Mouse (Mus musculus) urinary bladder, postnatal 36 days (tissue): Measurements from ENCODE around the gene H2al1b.
"Not testable (repeated sequence)": the region's sequence is repeated elsewhere in the genome, so short reads cannot be mapped to it uniquely, and the experiment has no call there.

ENCODE experiments used
- DNase-seq, 2 experiments: peaks; one replicate each; pipeline ENCODE4 v3.0.0; 2022; ENCODE audit warnings: low spot score in 2 of 2, mixed read lengths in 1 of 2

H2al1b gene

DNA sequence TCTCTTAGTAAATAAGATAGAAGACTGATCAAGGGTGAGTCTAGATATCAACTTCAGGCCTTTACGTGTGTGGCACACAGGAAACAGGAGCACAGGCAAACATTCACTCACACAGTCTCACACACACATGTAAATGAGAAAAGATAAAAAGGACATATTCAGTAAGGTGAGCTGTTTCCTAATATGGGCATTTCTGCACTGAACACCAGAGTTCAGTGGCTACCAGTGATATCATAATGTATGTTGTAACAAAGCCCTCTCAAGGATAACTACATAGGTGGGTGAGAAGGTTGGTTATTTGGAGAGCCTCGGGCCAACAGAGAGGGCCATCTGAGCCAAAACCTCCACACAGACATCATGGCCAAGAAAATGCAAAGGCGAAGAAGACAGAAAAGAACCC is at the start of gene H2al1b:
Gene H2al1b (plus strand): TSS at position 301 of the 400 bp plus-strand sequence.
- not testable (repeated sequence) for DNase-seq

DNA sequence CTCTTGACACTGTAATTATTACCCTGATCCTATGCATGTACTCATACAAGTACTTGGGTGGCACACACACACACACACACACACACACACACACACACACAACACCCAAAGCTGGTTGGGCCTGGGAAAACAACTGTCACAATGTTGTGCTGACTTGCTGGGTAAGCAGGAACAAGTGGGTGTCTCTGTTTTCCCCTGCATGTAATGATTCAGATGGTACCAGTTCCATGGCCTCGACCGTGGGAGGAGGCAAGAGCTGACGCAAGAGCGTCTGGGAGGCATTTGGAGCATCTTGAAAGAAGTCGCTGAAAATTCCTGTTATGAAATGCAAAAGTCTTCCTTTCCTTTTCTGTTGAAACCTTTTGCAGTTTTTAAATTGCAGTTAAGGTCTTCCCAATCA is 48.2 kb upstream of the H2al1b start:
- DNase-seq: no peak

DNA sequence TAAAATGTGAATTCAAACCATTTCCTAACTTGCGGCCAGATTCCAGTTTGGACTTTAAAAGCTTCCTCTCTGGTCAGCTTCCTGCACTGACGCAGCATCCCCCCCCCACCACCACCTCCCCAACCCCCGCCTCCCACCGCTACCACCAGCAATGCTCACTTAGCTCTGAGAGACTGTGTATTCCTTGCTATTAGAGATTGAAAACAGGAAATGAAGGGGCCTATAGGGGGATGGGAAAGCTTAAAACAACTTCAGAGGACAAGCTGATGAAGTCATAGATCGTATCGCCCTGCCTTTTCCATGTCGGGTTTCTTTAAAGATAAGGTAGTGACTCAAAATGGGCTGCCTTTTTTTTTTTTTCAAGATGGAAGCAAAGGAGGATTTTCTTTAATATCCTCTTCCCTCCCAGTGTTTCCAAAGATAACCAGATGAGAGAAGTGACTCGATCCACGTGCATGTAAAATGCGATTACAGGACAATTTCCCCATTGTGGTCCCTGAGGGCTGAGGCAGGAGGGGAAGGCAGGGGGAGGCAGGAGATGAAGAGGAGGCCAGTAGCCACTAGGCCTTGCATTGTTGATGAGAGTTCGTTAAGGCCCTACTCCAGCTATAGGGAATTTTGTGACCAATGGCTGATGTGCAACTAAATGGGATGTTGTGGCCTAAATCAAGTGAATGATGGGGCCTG is 47.6 kb upstream of the H2al1b start:
- no peak for DNase-seq

DNA sequence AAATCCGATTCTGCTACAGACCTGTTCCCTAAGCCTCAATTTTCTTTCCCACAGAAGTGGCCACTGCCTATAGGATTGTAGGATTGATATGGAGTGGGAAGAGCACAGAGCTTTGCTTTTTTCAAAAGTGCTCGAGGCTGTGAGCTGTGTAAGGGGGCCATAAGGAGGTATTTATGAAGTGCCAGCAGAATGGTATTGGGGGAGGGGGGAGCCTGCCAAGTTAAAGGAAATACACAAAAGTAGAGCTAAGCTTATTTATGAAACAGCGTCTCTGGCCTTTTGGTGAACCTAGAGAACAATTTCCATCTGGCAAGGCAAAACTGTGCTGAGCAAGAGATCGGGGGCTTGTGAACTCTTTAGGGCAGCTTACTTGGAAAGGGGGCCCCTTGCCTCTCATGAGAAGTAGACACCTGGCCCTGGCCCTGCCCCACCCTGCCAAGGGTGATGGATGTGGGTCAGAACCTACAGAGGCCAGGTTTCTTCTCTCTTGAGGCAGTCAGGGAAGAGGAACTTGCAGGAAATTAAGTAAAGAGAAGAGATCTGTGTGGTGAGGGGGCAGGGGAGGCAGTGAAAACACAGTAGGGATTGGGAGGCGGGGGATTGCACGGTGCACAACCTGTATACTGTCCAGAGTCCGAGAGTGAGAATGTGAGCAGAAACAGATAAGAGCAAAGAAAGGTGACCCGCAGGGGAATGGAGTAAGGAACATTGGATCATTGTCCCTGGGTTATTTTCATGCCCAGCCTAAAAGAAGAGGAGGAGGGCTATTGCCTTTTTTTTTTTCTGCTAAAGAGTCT is 46.5 kb upstream of the H2al1b start:
- no peak for DNase-seq

DNA sequence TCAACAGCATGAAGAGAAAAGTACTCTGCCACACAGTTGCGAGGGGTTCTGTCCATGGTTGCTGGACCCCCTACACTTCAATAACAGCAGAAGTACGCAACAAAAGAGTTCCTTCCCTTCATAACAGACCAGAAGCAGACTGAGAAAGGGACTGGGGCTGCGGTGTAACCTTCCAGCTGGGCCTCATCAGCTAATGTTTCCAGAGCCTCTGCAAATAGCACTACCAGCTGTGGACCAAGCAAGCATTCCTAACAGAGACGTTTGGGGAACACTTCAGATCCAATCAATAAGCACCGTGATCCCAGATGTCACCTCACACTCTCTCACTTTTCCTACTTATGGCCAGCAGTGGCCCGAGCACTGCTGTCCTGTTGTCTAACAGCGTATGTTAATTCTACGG is 37.3 kb upstream of the H2al1b start:
- no peak for DNase-seq

DNA sequence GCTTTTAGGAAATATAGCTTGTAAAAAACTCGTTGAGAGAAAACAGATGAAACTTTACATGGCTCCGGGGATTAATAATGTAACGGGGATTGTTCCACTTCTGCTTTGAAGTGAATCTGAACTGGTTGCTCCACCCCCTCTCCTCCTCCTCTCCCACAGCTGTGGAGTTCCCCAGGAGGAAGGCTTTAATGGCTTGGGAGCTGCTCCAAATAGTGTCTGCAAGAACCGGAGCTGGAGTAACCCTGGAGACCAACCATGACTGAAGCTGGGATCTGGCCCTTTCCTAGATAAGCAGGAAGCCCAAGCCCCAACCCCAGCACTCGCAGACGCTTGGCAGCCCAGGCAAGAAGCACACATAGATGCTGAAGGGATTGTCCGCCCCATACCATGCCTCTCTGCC is 34.4 kb upstream of the H2al1b start:
- DNase-seq: peak in 1 of 2 experiments; percentile 14

DNA sequence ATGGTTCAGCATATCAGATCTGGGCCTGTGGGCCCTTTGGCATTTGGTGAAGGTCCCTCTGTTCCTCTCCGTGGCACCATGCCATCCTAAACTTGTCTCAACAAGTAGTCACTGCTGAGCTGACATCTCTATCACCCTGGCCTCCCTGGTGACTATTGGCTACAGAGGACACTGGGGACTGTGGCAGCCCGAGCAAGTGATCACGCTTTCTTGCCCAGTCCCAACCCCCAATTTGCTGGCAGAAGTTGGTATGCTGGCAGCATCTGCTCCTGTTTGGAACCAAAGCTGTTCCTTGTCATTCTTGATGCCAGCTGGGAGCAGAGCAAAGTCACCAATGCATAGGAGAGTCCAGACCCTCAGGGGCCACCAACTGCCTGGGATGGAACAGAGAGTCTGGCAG is 33.2 kb upstream of the H2al1b start:
- peak in 1 of 2 experiments; percentile 4 for DNase-seq

DNA sequence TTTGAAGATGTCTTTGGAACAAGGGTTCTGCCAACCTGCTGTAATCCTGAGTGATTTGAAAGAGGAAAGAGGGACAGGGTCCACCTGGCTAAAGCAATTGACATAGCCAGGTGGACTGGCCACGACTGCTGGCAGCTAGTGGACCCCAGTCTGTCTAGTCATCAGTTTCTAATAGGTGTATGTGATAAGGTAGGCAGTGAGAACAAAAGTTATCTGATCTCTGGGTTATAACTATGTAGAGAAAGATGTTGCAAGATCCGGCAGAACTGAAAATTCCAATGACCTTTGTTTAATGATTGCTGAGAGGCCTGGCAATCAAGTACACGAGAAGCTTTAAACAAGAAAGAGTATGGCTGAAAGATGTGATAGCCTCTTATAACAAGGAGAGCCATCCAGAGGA is 29.0 kb upstream of the H2al1b start:
- DNase-seq: no peak

DNA sequence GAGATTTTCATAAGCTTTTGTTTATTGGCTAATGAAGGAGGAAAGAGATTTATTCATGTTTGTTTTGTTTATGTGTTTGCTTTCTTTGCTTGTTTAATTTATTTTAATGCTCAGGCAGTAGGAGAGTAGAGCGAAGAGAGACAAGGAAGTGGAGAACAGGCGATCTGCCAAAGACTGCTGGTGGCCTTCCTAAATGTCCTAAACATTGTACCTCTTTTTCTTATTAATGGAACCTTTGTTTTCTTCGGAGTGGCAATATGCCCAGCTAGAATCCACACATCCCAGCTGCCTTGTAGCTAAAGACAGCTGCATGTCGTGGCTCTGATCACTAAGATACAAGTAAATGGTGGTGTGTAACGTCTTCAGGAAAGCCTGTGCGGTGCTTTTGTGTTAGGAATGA is 25.1 kb upstream of the H2al1b start:
- no peak for DNase-seq

DNA sequence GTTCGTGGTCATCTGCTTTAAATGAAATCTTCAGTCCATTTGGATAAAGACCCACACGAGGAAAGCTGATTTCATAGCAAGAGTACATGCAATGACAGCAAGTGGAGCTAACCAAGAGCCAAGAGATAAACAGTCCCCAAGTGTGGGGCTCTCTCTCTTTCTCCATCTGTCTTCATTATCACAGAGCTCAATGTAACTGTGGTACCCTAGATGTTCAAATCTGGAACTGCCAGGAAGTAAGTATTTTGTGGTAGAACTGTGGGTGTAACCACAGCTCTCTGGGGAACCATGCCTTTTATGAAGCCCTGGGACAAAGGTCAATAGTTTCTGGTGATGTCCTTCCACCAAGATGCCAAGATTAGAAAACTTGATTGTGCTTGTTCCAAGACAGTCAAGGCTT is 21.5 kb upstream of the H2al1b start:
- no peak for DNase-seq

DNA sequence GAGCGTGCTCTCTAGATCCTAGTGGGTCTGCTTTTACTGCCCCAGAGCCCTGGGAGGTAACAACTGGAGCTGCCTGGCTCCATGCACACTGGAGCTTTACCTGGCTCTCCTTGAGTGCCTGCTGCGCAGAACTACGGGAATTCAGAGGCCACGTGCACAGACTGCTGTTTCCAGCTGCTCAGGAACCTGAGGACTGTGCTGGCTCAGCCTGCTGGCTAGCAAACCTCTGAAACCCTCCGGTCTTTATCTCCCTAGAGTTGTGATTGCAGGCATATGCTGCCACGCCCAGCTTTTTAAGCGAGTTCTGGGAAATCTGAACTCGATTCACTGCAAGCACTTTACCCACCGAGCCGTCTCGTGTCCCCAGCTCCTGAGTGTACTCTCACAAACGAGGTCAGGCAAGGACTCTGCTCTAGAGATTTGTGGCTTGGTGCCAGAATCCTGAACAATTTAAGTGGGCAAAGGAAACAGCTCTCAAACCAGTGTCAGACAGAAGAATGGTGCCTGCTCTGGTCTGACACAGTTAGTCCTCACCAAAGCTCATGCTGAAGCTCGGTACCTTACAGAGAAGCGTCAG is 13.8 kb upstream of the H2al1b start:
- no peak for DNase-seq

DNA sequence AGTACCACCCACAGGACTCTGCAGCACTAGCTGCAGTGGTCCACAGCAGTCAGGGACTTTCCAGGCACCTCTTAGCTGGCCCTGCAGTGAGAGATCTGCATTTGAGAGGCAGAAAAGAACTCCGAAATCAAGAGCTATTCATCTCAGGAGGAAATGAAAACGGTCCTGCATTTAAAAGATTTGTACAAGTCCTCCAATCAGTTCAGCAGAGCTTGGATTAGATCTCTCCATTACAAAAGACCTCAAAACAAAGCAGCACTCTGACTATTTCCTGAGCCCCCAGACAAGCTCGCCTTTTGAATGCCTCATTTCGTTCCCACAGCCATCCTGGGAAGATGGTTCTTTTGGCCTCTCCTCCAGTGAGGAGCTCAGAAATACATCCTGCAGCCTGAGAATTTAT is 13.0 kb upstream of the H2al1b start:
- DNase-seq: no peak

DNA sequence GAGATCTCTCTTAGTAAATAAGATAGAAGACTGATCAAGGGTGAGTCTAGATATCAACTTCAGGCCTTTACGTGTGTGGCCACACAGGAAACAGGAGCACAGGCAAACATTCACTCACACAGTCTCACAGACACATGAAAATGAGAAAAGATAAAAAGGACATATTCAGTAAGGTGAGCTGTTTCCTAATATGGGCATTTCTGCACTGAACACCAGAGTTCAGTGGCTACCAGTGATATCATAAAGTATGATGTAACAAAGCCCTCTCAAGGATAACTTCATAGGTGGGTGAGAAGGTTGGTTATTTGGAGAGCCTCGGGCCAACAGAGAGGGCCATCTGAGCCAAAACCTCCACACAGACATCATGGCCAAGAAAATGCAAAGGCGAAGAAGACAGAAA is 3.3 kb upstream of the H2al1b start, which contains the start of gene H2al1a:
Gene H2al1a (plus strand): TSS at position 301 of the 400 bp plus-strand sequence.
- DNase-seq: not testable (repeated sequence)

DNA sequence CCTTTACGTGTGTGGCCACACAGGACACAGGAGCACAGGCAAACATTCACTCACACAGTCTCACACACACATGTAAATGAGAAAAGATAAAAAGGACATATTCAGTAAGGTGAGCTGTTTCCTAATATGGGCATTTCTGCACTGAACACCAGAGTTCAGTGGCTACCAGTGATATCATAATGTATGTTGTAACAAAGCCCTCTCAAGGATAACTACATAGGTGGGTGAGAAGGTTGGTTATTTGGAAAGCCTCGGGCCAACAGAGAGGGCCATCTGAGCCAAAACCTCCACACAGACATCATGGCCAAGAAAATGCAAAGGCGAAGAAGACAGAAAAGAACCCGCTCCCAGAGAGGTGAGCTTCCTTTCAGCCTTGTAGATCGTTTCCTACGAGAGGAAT is 3.1 kb downstream of the H2al1b start, which contains the start of gene H2al1c:
Gene H2al1c (plus strand): TSS at position 301 of the 400 bp plus-strand sequence.
- not testable (repeated sequence) for DNase-seq

DNA sequence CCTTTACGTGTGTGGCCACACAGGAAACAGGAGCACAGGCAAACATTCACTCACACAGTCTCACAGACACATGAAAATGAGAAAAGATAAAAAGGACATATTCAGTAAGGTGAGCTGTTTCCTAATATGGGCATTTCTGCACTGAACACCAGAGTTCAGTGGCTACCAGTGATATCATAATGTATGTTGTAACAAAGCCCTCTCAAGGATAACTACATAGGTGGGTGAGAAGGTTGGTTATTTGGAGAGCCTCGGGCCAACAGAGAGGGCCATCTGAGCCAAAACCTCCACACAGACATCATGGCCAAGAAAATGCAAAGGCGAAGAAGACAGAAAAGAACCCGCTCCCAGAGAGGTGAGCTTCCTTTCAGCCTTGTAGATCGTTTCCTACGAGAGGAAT is 6.3 kb downstream of the H2al1b start, which contains the start of gene H2al1d:
Gene H2al1d (plus strand): TSS at position 301 of the 400 bp plus-strand sequence.
- DNase-seq: not testable (repeated sequence)

DNA sequence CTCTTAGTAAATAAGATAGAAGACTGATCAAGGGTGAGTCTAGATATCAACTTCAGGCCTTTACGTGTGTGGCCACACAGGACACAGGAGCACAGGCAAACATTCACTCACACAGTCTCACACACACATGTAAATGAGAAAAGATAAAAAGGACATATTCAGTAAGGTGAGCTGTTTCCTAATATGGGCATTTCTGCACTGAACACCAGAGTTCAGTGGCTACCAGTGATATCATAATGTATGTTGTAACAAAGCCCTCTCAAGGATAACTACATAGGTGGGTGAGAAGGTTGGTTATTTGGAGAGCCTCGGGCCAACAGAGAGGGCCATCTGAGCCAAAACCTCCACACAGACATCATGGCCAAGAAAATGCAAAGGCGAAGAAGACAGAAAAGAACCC is 9.4 kb downstream of the H2al1b start, which contains the start of gene H2al1e:
Gene H2al1e (plus strand): TSS at position 301 of the 400 bp plus-strand sequence.
- DNase-seq: not testable (repeated sequence)

DNA sequence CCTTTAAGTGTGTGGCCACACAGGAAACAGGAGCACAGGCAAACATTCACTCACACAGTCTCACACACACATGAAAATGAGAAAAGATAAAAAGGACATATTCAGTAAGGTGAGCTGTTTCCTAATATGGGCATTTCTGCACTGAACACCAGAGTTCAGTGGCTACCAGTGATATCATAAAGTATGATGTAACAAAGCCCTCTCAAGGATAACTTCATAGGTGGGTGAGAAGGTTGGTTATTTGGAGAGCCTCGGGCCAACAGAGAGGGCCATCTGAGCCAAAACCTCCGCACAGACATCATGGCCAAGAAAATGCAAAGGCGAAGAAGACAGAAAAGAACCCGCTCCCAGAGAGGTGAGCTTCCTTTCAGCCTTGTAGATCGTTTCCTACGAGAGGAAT is 12.6 kb downstream of the H2al1b start, which contains the start of gene H2al1f:
Gene H2al1f (plus strand): TSS at position 301 of the 400 bp plus-strand sequence.
- DNase-seq: not testable (repeated sequence)

DNA sequence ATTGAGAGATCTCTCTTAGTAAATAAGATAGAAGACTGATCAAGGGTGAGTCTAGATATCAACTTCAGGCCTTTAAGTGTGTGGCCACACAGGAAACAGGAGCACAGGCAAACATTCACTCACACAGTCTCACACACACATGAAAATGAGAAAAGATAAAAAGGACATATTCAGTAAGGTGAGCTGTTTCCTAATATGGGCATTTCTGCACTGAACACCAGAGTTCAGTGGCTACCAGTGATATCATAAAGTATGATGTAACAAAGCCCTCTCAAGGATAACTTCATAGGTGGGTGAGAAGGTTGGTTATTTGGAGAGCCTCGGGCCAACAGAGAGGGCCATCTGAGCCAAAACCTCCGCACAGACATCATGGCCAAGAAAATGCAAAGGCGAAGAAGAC is 15.7 kb downstream of the H2al1b start, which contains the start of gene H2al1g:
Gene H2al1g (plus strand): TSS at position 301 of the 400 bp plus-strand sequence.
- not testable (repeated sequence) for DNase-seq

DNA sequence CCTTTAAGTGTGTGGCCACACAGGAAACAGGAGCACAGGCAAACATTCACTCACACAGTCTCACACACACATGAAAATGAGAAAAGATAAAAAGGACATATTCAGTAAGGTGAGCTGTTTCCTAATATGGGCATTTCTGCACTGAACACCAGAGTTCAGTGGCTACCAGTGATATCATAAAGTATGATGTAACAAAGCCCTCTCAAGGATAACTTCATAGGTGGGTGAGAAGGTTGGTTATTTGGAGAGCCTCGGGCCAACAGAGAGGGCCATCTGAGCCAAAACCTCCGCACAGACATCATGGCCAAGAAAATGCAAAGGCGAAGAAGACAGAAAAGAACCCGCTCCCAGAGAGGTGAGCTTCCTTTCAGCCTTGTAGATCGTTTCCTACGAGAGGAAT is 19.0 kb downstream of the H2al1b start, which contains the start of gene H2al1h:
Gene H2al1h (plus strand): TSS at position 301 of the 400 bp plus-strand sequence.
- not testable (repeated sequence) for DNase-seq

DNA sequence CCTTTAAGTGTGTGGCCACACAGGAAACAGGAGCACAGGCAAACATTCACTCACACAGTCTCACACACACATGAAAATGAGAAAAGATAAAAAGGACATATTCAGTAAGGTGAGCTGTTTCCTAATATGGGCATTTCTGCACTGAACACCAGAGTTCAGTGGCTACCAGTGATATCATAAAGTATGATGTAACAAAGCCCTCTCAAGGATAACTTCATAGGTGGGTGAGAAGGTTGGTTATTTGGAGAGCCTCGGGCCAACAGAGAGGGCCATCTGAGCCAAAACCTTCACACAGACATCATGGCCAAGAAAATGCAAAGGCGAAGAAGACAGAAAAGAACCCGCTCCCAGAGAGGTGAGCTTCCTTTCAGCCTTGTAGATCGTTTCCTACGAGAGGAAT is 22.1 kb downstream of the H2al1b start, which contains the start of gene H2al1i:
Gene H2al1i (plus strand): TSS at position 301 of the 400 bp plus-strand sequence.
- DNase-seq: not testable (repeated sequence)

DNA sequence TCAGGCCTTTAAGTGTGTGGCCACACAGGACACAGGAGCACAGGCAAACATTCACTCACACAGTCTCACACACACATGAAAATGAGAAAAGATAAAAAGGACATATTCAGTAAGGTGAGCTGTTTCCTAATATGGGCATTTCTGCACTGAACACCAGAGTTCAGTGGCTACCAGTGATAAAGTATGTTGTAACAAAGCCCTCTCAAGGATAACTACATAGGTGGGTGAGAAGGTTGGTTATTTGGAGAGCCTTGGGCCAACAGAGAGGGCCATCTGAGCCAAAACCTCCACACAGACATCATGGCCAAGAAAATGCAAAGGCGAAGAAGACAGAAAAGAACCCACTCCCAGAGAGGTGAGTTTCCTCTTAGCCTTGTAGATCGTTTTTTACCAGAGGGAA is 25.3 kb downstream of the H2al1b start, which contains the start of gene H2al1j:
Gene H2al1j (plus strand): TSS at position 301 of the 400 bp plus-strand sequence.
- DNase-seq: not testable (repeated sequence)

DNA sequence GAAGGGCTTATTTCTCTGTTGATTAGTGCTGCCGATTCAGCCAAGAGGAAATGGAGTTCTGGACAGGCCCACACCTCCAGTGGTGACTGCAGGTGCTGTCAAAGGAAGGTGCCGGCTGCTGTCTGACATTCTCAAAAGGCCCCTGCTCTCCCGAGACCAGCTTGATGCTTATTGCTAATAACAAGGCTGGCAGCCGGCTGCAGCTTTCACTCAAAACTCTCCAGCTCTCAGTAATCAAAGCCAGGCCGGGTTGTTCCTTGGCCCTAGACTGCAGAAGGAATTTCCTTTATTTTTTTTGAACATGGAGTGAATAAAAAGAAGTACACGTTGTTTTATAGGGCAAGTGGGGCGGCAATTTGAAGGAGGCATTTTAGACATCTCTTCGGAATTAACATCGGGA is 43.5 kb downstream of the H2al1b start:
- no peak for DNase-seq
